Mouse (Mus musculus) MEL (cell line): ENCODE data around the gene Sdccag8. TPM values are rescaled to one million over a fixed set of nuclear protein-coding genes. Genes with fewer than 3 reads are reported as not detected.

Experiments
- DNase-seq: peaks from one replicate; pipeline ENCODE4 v3.0.0; 2011; ENCODE audit warnings: low read depth, low spot score
- H3K27ac ChIP-seq: 2 replicates; pipeline ENCODE4 v1.5.1; 2012; ENCODE audit warnings: low read depth, mild to moderate bottlenecking, control low read depth, low read length, moderate library complexity; ENCODE audit not compliant: control insufficient read depth
- H3K27me3 ChIP-seq, 2 experiments: fragments of 150-350 bp in 1 of 2; sonication (generic) in 1 of 2; 2 replicates each; pipeline ENCODE4 v1.6.1; 2012; ENCODE audit warnings: low read length in 2 of 2, mild to moderate bottlenecking in 2 of 2, improper control_type of control experiment in 1 of 2, moderate library complexity in 1 of 2; ENCODE audit not compliant: insufficient read depth in 2 of 2, control insufficient read depth in 1 of 2
- H3K36me3 ChIP-seq, 2 experiments: 2 replicates each; pipeline ENCODE4 v1.6.1; 2012 to 2014; ENCODE audit warnings: low read length in 2 of 2, improper control_type of control experiment in 1 of 2, inconsistent platforms in 1 of 2, mild to moderate bottlenecking in 1 of 2; ENCODE audit not compliant: insufficient read depth in 2 of 2, control insufficient read depth in 1 of 2
- H3K4me1 ChIP-seq, 2 experiments: fragments of 150-350 bp in 1 of 2; sonication (generic) in 1 of 2; 2 replicates each; pipeline ENCODE4 v1.6.1; 2012; ENCODE audit warnings: low read length in 2 of 2, improper control_type of control experiment in 1 of 2, mild to moderate bottlenecking in 1 of 2; ENCODE audit not compliant: insufficient read depth in 2 of 2, control insufficient read depth in 1 of 2
- H3K4me3 ChIP-seq, 2 experiments: fragments of 150-350 bp in 1 of 2; sonication (generic) in 1 of 2; 2 replicates each; pipeline ENCODE4 v1.5.1; 2012; ENCODE audit warnings: low read depth in 2 of 2, low read length in 2 of 2, mild to moderate bottlenecking in 2 of 2, moderate library complexity in 2 of 2, control low read depth in 1 of 2, improper control_type of control experiment in 1 of 2; ENCODE audit not compliant: control insufficient read depth in 1 of 2, insufficient read depth in 1 of 2
- H3K79me2 ChIP-seq: 2 replicates; pipeline ENCODE4 v1.6.1; 2012; ENCODE audit warnings: mild to moderate bottlenecking, low read length, moderate library complexity; ENCODE audit not compliant: control insufficient read depth, poor library complexity, insufficient read depth
- H3K9ac ChIP-seq: 2 replicates; pipeline ENCODE4 v1.6.1; 2012; ENCODE audit warnings: low read depth, mild to moderate bottlenecking, control low read depth, low read length, moderate library complexity; ENCODE audit not compliant: control insufficient read depth, poor library complexity, severe bottlenecking
- H3K9me3 ChIP-seq: fragments of 150-350 bp; sonication (generic); replicated peaks from 2 replicates; pipeline ENCODE4 v1.6.1; 2012; ENCODE audit warnings: mild to moderate bottlenecking, low read length, improper control_type of control experiment, moderate library complexity; ENCODE audit not compliant: insufficient read depth
- BHLHE40 ChIP-seq: IDR thresholded peaks from 2 replicates; pipeline ENCODE4 v1.6.1; 2012; ENCODE audit warnings: low read depth, mild to moderate bottlenecking, inconsistent platforms, low read length, improper control_type of control experiment, borderline replicate concordance
- CHD2 ChIP-seq: IDR thresholded peaks from 2 replicates; pipeline ENCODE4 v1.6.1; 2011; ENCODE audit warnings: low read length, improper control_type of control experiment
- ELF1 ChIP-seq: IDR thresholded peaks from 2 replicates; pipeline ENCODE4 v1.6.1; 2014; ENCODE audit warnings: low read depth, mild to moderate bottlenecking, inconsistent platforms, low read length, improper control_type of control experiment, moderate library complexity
- EP300 ChIP-seq, 2 experiments: IDR thresholded peaks; 2 replicates each; pipeline ENCODE4 v1.6.1; 2011; ENCODE audit warnings: improper control_type of control experiment in 2 of 2, low read length in 2 of 2, low read depth in 1 of 2, mild to moderate bottlenecking in 1 of 2
- GABPA ChIP-seq: IDR thresholded peaks from 2 replicates; pipeline ENCODE4 v1.6.1; 2012; ENCODE audit warnings: low read depth, mild to moderate bottlenecking, inconsistent platforms, low read length, improper control_type of control experiment, moderate library complexity
- HCFC1 ChIP-seq: IDR thresholded peaks from 2 replicates; pipeline ENCODE4 v1.6.1; 2012; ENCODE audit warnings: low read depth, mild to moderate bottlenecking, inconsistent platforms, low read length, improper control_type of control experiment, moderate library complexity
- JUND ChIP-seq: IDR thresholded peaks from 2 replicates; pipeline ENCODE4 v1.6.1; 2011; ENCODE audit warnings: low read depth, mild to moderate bottlenecking, improper control_type of control experiment, low read length
- KAT2A ChIP-seq: conservative IDR thresholded peaks from 2 replicates; pipeline ENCODE4 v1.6.1; 2012; ENCODE audit warnings: low read depth, low read length, improper control_type of control experiment, inconsistent platforms
- MAFK ChIP-seq: IDR thresholded peaks from 2 replicates; pipeline ENCODE4 v1.6.1; 2011; ENCODE audit warnings: low read depth, mild to moderate bottlenecking, low read length, improper control_type of control experiment, borderline replicate concordance
- MAX ChIP-seq: IDR thresholded peaks from 2 replicates; pipeline ENCODE4 v1.6.1; 2011; ENCODE audit warnings: low read length, improper control_type of control experiment
- MAZ ChIP-seq: IDR thresholded peaks from 2 replicates; pipeline ENCODE4 v1.6.1; 2012; ENCODE audit warnings: low read depth, mild to moderate bottlenecking, inconsistent platforms, low read length, improper control_type of control experiment
- MXI1 ChIP-seq: IDR thresholded peaks from 2 replicates; pipeline ENCODE4 v1.6.1; 2011; ENCODE audit warnings: mild to moderate bottlenecking, low read depth, low read length, improper control_type of control experiment
- MYB ChIP-seq: IDR thresholded peaks from 2 replicates; pipeline ENCODE4 v1.6.1; 2011; ENCODE audit warnings: mild to moderate bottlenecking, low read depth, low read length, improper control_type of control experiment
- NELFE ChIP-seq: IDR thresholded peaks from 2 replicates; pipeline ENCODE4 v1.6.1; 2011; ENCODE audit warnings: low read depth, low read length, improper control_type of control experiment
- POLR2AphosphoS2 ChIP-seq: IDR thresholded peaks from 2 replicates; pipeline ENCODE4 v1.6.1; 2011; ENCODE audit warnings: low read length, improper control_type of control experiment
- POLR2AphosphoS5 ChIP-seq: IDR thresholded peaks from 2 replicates; pipeline ENCODE4 v1.6.1; 2012; ENCODE audit warnings: low read depth, borderline replicate concordance, mild to moderate bottlenecking, inconsistent platforms, low read length, moderate library complexity, mixed read lengths
- RCOR1 ChIP-seq: IDR thresholded peaks from 2 replicates; pipeline ENCODE4 v1.6.1; 2012; ENCODE audit warnings: low read depth, mild to moderate bottlenecking, inconsistent platforms, low read length, improper control_type of control experiment
- SIN3A ChIP-seq: IDR thresholded peaks from 2 replicates; pipeline ENCODE4 v1.6.1; 2012; ENCODE audit warnings: low read length, improper control_type of control experiment, inconsistent platforms
- SMC3 ChIP-seq: IDR thresholded peaks from 2 replicates; pipeline ENCODE4 v1.6.1; 2011; ENCODE audit warnings: low read depth, low read length, improper control_type of control experiment
- TAL1 ChIP-seq: IDR thresholded peaks from 2 replicates; pipeline ENCODE4 v1.6.1; 2012; ENCODE audit warnings: mild to moderate bottlenecking, inconsistent platforms, low read length, moderate library complexity, mixed read lengths
- TBP ChIP-seq: IDR thresholded peaks from 2 replicates; pipeline ENCODE4 v1.8.0; 2011; ENCODE audit warnings: low read depth, low read length, improper control_type of control experiment
- TCF12 ChIP-seq: IDR thresholded peaks from 2 replicates; pipeline ENCODE4 v1.6.1; 2014; ENCODE audit warnings: low read depth, mild to moderate bottlenecking, inconsistent platforms, low read length, improper control_type of control experiment, moderate library complexity
- UBTF ChIP-seq: IDR thresholded peaks from 2 replicates; pipeline ENCODE4 v1.6.1; 2012; ENCODE audit warnings: low read depth, mild to moderate bottlenecking, inconsistent platforms, low read length, improper control_type of control experiment, moderate library complexity, borderline replicate concordance; ENCODE audit not compliant: insufficient read depth
- USF1 ChIP-seq: IDR thresholded peaks from 2 replicates; pipeline ENCODE4 v1.6.1; 2014; ENCODE audit warnings: low read depth, mild to moderate bottlenecking, inconsistent platforms, low read length, improper control_type of control experiment, moderate library complexity
- USF2 ChIP-seq, 2 experiments: IDR thresholded peaks; 2 replicates each; pipeline ENCODE4 v1.6.1; 2011 to 2012; ENCODE audit warnings: improper control_type of control experiment in 2 of 2, low read length in 2 of 2, borderline replicate concordance in 1 of 2, inconsistent platforms in 1 of 2, low read depth in 1 of 2, mild to moderate bottlenecking in 1 of 2; ENCODE audit not compliant: insufficient read depth in 1 of 2
- ZKSCAN1 ChIP-seq: IDR thresholded peaks from 2 replicates; pipeline ENCODE4 v1.6.1; 2012; ENCODE audit warnings: low read depth, mild to moderate bottlenecking, inconsistent platforms, low read length, improper control_type of control experiment, moderate library complexity
- ZMIZ1 ChIP-seq: IDR thresholded peaks from 2 replicates; pipeline ENCODE4 v1.6.1; 2012; ENCODE audit warnings: low read depth, mild to moderate bottlenecking, inconsistent platforms, low read length, improper control_type of control experiment, moderate library complexity
- ZNF384 ChIP-seq: IDR thresholded peaks from 2 replicates; pipeline ENCODE4 v1.6.1; 2012; ENCODE audit warnings: low read depth, mild to moderate bottlenecking, inconsistent platforms, low read length, improper control_type of control experiment
- polyA plus RNA-seq, 2 experiments: library from polyadenylated mRNA; stranded (reverse) in 1 of 2; unstranded in 1 of 2; fragments of >175 nt in 1 of 2; fragments of >200 nt in 1 of 2; gene quantifications; 2 replicates each; pipeline versions ENCODE4 v1.2.1 to v1.2.4; 2012; ENCODE audit warnings: low replicate concordance in 2 of 2, low read depth in 1 of 2; ENCODE audit not compliant: insufficient read length in 2 of 2, insufficient read depth in 1 of 2, missing spikeins in 1 of 2
- total RNA-seq: library from RNA; depleted of rRNA; stranded (reverse); fragments of 300-350 nt; gene quantifications from 2 replicates; pipeline ENCODE4 v1.2.3, GENCODE M21; 2012

The Sdccag8 gene
- total and polyA plus RNA-seq, 3 experiments, result 4.6 to 7.8 TPM; not detected in 1

DNA sequence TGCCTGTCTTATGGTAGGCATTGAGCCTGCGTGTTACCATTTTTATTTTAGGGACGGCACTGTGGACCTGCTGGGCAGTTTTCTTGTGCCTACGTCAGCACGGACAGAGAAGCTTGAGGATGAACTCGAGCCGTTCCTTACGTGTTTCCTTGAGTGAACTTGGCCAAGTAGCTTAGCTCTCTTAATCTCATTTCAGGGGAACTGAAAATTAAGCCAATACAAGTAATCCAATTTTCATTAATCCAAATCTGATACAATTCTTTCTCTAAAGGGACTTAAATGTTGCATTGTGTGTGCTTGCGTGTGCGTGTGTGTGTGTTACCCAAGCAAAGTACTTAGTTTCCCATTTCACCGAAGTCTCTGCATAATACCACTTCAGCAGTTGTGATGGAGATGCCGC is 56.0 kb downstream of the Sdccag8 start:
- no peak for DNase-seq
- no peaks in the 10 kb centered on the region for H3K9me3 ChIP-seq
- H3K4me3 ChIP-seq, result no peak overlapping the region
- TF ChIP-seq SMC3, result no peak
- TF ChIP-seq MXI1, result no peak
- no peak for TF ChIP-seq CHD2
- no peak for TF ChIP-seq UBTF
- no peak for TF ChIP-seq USF1
- TF ChIP-seq MAFK, result no peak
- TF ChIP-seq POLR2AphosphoS5, result no peak
- TF ChIP-seq GABPA, result no peak
- no peak for TF ChIP-seq MAZ
- no peak for TF ChIP-seq USF2 (IDR thresholded peaks at IDR 0.05; ENCODE audit: borderline replicate concordance in 1 of 2, insufficient read depth in 1 of 2, low read depth in 1 of 2, low read length in 2 of 2)
- TF ChIP-seq NELFE, result no peak
- no peak for TF ChIP-seq JUND
- TF ChIP-seq RCOR1, result no peak
- TF ChIP-seq TCF12, result no peak
- TF ChIP-seq ZNF384, result no peak
- TF ChIP-seq MYB, result no peak
- TF ChIP-seq HCFC1, result no peak
- TF ChIP-seq ZKSCAN1, result no peak
- no peaks in the 10 kb centered on the region for H3K27me3 ChIP-seq
- no peak overlapping the region for H3K9ac ChIP-seq
- no peaks in the 10 kb centered on the region for H3K4me1 ChIP-seq
- H3K36me3 ChIP-seq, result no peaks in the 10 kb centered on the region
- no peak overlapping the region for H3K27ac ChIP-seq
- H3K79me2 ChIP-seq, result no peaks in the 10 kb centered on the region

DNA sequence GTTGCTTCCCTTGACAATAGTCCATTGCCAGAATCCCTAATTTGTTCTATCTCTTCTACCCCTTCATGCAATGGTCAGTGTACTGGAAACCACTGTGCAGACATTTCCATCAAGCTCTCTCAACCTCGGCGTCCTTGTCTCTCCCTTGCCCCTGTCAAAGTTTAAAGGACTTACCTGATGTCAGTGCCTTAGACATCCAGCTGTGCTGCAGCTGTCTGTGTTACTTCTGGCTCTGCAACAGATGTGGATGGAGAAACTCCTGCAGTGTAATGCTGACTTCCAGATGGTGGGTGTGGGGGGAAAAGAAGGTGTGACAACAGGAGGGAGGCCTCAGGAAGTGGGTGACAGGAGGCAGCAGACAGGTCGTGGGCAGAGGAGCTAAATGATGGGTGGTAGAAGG is 57.5 kb downstream of the Sdccag8 start:
- Histone ChIP-seq H3K9ac (no peak overlapping the region), H3K36me3 (no peaks in the 10 kb centered on the region), H3K9me3 (no peaks in the 10 kb centered on the region), H3K79me2 (no peaks in the 10 kb centered on the region), H3K4me1 (no peaks in the 10 kb centered on the region), H3K4me3 (no peak overlapping the region), H3K27ac (no peak overlapping the region), H3K27me3 (no peaks in the 10 kb centered on the region)
- no peak for TF ChIP-seq GABPA
- no peak for TF ChIP-seq EP300 (IDR thresholded peaks at IDR 0.05; ENCODE audit: low read depth in 1 of 2, low read length in 2 of 2)
- no peak for TF ChIP-seq CHD2
- TF ChIP-seq POLR2AphosphoS2, result no peak
- TF ChIP-seq TCF12, result no peak
- no peak for TF ChIP-seq TAL1
- no peak for TF ChIP-seq BHLHE40
- no peak for TF ChIP-seq SMC3
- no peak for TF ChIP-seq KAT2A
- TF ChIP-seq ELF1, result no peak
- no peak for TF ChIP-seq USF2 (IDR thresholded peaks at IDR 0.05; ENCODE audit: borderline replicate concordance in 1 of 2, insufficient read depth in 1 of 2, low read depth in 1 of 2, low read length in 2 of 2)
- TF ChIP-seq ZNF384, result no peak
- TF ChIP-seq MAZ, result no peak
- no peak for TF ChIP-seq SIN3A
- no peak for TF ChIP-seq TBP
- no peak for TF ChIP-seq POLR2AphosphoS5
- TF ChIP-seq MAX, result no peak
- TF ChIP-seq ZMIZ1, result no peak
- DNase-seq, result no peak
